Mouse (Mus musculus) liver, adult 10 weeks (tissue): ENCODE measurements around the gene Pcsk1n. TPM values are rescaled to one million over a fixed set of nuclear protein-coding genes. Genes with fewer than 3 reads are reported as not detected.

Experiments
- polyA plus RNA-seq: library from polyadenylated mRNA; stranded (reverse); fragments of 350-450 nt; fragmentation: Illumina TruSeq; extraction: RNeasy Lipid Tissue Mini Kit (QIAGEN cat#74804); gene quantifications from one replicate; pipeline ENCODE4 v1.2.3, GENCODE M21; 2014; ENCODE audit warnings: low read depth, low replicate concordance

Pcsk1n gene
- polyA plus RNA-seq: not detected

DNA sequence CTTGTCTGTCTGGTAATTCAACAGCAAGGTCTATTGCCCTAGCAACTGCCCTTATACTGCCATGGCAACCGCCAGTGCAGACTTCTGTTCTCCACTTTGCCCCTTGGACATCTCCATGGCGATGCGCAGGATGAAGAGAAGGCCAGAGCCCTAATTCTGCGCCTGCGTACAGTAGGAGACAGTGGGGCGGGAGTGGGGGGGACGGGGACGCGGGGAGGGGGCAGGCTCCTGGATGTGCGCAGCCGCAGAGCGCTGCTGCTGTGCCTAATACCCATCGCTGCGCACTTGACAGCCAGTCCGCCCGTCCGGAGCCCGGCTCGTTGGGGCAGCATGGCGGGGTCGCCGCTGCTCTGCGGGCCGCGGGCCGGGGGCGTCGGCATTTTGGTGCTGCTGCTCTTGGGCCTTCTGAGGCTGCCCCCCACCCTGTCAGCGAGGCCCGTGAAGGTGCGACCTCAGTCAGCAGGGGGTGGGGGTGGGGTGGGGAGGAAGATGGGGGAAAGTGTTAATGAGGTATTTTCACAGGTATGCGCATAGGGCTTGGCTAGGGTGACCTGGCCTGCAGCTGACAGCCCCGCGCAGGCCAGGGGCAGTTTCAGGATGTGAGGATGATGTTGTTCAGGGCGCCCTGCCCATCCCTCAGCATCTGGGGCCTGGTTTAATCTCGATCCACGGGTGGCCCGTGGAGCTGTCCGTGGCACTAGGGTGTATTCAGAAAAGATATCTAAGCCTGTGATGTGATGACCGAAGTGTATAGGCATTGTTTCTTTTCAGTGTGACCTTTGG is at the start of gene Pcsk1n:
Pcsk1n (plus strand) TSS at position 222 of the 783 bp plus-strand sequence.

DNA sequence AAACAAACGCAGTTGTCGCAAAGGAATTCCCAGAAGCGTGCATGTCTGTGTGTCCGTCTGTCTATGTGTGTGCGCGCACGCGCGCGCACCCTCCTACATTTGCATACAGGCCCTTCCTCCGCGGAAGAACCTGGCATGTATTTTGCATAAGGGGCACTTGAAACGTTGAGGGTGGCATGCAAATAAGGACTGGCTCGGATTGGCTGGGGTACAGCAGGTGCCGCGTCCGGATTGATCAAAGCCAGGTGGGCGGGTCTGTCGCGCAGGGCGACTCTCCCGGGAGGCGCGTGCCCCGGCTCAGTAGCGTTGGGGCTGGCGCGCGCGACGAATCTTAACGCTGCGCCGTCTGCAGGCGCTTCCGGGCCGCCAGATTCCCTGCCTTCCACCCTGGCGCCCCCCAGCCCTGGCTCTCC is 41.6 kb upstream of the Pcsk1n start, which contains the start of gene Pim2:
Pim2 (plus strand) TSS at position 256 of the 413 bp plus-strand sequence.

DNA sequence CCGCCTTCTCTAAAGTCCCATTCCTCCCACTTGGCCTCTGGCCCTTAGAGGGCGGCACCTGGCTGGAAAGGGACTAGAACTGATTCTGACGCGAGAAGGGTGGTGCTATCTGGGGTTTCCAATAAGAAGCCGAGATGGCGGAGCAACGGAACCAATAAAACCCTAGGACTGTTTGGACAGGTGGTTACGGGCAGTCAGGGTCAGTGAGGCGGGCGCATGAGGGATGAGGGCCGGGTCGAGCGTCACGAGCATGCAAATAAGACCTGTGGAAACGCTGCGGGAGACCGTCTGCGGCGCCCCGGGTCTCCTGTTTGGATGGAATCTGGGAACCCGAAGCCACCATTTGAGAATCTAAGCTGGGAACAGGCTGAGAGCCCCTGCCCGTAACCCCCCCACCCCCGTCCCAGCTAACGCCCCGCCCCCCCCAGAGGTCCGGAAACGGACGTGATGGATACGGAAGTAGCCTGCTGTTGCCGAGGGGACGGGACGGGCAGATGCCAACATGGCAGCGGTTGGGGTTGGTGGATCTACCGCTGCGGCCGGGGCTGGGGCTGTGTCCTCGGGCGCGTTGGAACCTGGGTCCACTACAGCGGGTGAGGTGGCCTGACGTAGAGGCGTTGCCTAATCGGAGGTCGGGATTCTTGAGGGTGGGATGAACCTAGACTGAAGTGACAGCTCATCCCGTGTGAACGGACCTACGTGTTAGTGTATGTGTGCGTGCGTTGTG is 35.6 kb upstream of the Pcsk1n start, which contains the start of gene Slc35a2:
Slc35a2 (plus strand) TSS at position 188 of the 727 bp plus-strand sequence.

DNA sequence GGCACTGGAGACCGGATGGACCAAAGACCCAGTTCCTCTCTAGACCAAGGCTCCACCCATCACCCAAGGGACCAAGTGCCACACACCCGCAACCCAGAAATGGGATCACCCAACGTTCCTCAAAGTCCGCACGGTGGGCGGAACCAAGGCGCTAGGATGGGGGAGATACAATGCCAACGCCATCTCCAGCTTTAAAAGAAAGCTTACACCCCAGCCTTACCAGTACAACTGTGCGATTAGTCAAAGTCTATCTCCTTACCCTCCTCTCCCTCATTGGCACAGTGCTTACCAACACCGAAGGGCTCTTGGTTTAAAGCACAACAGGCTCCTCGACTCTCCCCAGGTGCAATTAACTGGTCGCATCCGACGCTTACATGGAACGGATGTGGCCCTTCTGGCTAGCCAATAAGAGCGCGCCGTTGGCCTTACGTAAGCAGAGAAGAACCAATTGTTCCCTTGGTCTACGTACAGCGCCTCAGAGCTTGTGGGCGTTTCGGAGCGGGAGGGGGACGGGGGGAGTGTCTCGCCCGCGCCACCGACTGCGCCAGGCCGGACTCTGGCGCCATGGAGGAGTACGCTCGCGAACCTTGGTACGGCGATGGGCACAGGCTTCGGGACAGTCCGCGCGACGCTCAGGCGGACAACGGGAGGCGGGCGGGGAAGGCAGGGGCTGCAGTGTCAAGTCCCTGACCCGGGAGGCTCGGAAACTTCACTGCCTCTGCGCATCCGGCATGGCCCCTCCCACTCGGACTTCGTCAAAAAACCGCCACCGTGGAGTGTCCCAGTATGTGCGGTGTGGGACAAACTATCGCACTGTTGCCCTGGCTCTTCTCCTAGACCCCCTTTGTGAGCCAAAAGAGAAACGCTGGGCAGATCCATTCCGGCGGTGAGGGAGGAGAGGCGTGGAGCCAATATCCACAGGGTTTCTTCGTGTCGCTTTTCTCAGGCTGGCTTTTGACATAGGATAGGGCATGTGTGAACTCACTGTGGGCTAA is 20.4 kb upstream of the Pcsk1n start, which contains the start of the genes Pqbp1 and Timm17b:
Pqbp1 (minus strand) TSS at position 390 of the 995 bp plus-strand sequence.
Timm17b (plus strand) TSS at position 478 of the 995 bp plus-strand sequence.

DNA sequence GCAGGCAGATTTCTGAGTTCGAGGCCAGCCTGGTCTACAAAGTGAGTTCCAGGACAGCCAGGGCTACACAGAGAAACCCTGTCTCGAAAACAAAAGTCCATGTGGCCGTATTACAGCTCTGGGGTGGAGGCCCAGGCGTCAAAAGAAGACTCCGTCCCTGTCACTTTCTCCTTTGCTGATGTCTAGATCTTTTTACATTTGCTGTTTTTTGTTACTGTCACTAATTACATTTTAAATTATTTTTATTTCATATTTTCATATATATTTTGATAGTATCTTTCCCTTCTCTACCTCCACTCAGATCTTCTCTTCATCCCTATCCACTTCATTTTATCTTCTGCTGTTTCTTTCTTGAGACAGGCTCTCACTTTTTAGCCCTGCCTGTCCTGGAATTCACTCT is 11.9 kb upstream of the Pcsk1n start, which contains the start of gene Gm10491:
Gm10491 (minus strand) TSS at position 101 of the 400 bp plus-strand sequence.

DNA sequence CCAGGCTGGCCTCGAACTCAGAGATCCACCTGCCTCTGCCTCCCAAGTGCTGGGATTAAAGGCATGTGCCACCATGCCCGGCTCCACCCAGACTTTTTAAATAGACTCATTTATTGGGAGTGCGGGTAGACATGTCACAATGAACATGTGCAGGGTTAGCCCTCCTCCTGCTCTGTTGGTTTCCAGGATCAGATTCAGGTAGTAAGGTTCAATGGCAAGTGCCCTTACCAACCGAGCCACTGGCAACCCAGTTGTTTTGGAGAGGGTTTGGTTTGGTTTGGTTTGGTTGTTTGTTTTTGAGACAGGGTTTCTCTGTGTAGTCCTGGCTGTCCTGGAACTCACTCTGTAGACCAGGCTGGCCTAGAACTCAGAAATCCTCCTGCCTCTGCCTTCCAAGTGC is 10.4 kb upstream of the Pcsk1n start, which contains the start of gene Gm10490:
Gm10490 (plus strand) TSS at position 301 of the 400 bp plus-strand sequence.

DNA sequence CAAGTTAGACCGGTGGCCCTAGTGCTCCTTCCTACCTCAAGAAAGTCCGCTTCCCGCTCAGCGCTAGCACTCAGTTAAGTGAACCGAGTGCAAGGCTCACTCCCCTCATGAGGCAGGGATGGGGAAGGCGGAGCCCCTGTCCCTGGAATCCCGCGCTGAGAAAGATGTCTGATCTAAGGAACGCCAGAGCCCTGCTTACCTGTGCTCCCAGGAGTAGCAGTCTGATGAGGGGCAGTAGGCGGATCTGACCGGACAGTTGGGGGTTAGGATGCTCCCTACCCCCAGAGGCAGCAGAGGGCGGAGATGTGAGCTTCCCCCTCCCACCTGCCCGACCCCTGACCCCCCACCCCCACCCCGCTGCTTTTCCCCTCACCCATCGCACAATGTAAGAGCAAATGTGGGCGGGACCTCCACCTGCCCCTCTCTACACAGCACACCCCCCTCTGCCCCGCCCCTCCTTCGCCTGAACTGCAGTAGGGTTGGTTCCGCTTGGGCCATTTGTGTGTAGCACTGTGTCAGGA is 8.7 kb downstream of the Pcsk1n start, which contains the start of gene Eras:
Eras (minus strand) TSS at position 338 of the 521 bp plus-strand sequence.

DNA sequence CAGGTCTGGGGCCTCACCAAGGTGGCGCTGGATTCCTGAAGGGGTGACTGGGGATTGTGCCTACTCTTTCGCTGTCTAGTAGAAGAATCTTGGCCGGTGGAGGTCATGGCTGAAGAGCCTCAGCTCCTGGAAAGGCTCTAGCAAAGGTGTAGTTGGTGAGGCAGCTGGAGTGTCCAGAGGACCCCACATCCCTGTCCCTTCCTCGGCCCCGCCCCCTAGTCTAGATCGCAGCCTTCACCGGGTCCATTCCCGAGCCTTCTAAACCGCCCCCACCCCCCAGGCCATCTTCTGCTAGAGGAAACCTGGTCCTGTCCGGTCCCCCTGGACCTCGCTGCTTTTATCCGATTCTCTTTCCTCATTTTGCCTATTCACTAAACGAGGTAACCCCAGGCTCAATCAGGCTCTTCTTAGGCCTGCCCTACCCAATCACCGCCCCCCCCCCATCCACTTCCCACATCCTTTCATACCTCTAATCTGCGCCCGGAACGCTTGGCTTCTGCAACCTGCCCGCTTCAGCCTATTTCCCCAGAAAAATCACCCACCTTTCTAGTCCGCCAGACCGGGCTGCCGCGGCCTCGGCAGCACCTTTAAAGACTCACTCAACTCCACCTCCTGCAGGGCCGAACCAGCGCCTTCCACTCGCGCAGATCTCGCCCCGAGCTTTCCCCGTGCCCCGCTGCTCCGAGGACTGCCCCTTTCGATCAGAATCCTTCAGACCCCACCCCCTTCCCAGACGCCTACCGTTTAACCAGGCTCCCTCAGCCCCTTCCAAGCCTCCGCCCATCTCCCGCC is 27.7 kb downstream of the Pcsk1n start, which contains the start of gene Hdac6:
Hdac6 (minus strand) TSS at position 782 of the 792 bp plus-strand sequence.

Other genes with a start within 250 kb of the Pcsk1n start
- 1.5 TPM for gene Plp2, start 248.4 kb upstream of the Pcsk1n start, polyA plus RNA-seq
- 4.8 TPM for gene Magix, start 238.6 kb upstream of the Pcsk1n start, polyA plus RNA-seq
- 18.2 TPM for gene Gpkow, start 222.7 kb upstream of the Pcsk1n start, polyA plus RNA-seq
- gene Wdr45, start 205.5 kb upstream of the Pcsk1n start, polyA plus RNA-seq: 12.3 TPM
- gene Gm45208, start 197.6 kb upstream of the Pcsk1n start, polyA plus RNA-seq: not detected
- gene Praf2, start 191.4 kb upstream of the Pcsk1n start, polyA plus RNA-seq: 2.0 TPM
- gene Ccdc120, start 168.9 kb upstream of the Pcsk1n start, polyA plus RNA-seq: 0.26 TPM
- 4.8 TPM for gene Tfe3, start 157.3 kb upstream of the Pcsk1n start, polyA plus RNA-seq
- 16.7 TPM for gene Gripap1, start 130.1 kb upstream of the Pcsk1n start, polyA plus RNA-seq
- not detected for gene Kcnd1, start 97.5 kb upstream of the Pcsk1n start, polyA plus RNA-seq
- 24.3 TPM for gene Otud5, start 78.5 kb upstream of the Pcsk1n start, polyA plus RNA-seq
- 2.3 TPM for gene Pim2, start 41.6 kb upstream of the Pcsk1n start, polyA plus RNA-seq
- 3.7 TPM for gene Slc35a2, start 35.8 kb upstream of the Pcsk1n start, polyA plus RNA-seq
- gene Pqbp1, start 20.6 kb upstream of the Pcsk1n start, polyA plus RNA-seq: 13.4 TPM
- 4.2 TPM for gene Timm17b, start 20.5 kb upstream of the Pcsk1n start, polyA plus RNA-seq
- gene Gm10491, start 12.0 kb upstream of the Pcsk1n start, polyA plus RNA-seq: not detected
- not detected for gene Gm10490, start 10.3 kb upstream of the Pcsk1n start, polyA plus RNA-seq
- not detected for gene Eras, start 8.8 kb downstream of the Pcsk1n start, polyA plus RNA-seq
- 2.6 TPM for gene Hdac6, start 28.1 kb downstream of the Pcsk1n start, polyA plus RNA-seq
- not detected for gene Gata1, start 58.2 kb downstream of the Pcsk1n start, polyA plus RNA-seq
- 0.93 TPM for gene Glod5, start 98.7 kb downstream of the Pcsk1n start, polyA plus RNA-seq
- gene Suv39h1, start 154.9 kb downstream of the Pcsk1n start, polyA plus RNA-seq: 3.0 TPM
- 0.48 TPM for gene Was, start 170.7 kb downstream of the Pcsk1n start, polyA plus RNA-seq
- 17.7 TPM for gene Wdr13, start 213.1 kb downstream of the Pcsk1n start, polyA plus RNA-seq
- gene Rbm3, start 226.1 kb downstream of the Pcsk1n start, polyA plus RNA-seq: 91.4 TPM